Mouse (Mus musculus): ENCODE data around the gene Reln.

DNA sequence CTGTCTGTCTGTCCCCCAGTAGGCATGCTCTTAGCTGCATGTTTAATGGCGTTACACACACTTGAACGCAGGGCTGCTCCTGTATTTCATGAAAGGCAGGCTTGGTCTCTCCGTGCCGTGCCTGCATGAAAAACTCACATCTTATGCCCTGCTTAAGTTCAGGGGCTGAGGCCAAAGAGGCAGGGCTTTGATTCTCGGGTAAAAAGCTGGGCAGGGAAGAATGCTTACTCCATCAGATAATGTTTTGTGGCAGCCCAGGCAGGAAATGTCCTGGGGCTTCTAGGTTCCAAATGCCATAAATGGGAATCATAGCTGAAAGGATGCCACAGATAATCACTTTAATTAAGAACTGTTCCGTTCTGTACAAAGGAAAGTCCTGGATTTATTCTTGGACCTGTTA is 226.0 kb downstream of the Reln start:
- no peak for TF ChIP-seq TAL1 (IDR thresholded peaks at IDR 0.05; ENCODE audit: low read length)
- TF ChIP-seq GATA1 (IDR thresholded peaks at IDR 0.05; ENCODE audit: low read length) = no peak

Data from erythroblast, embryonic 14.5 days (primary cell).